15 mouse cellular contexts compared by ENCODE assay signal in the genomic region with DNA sequence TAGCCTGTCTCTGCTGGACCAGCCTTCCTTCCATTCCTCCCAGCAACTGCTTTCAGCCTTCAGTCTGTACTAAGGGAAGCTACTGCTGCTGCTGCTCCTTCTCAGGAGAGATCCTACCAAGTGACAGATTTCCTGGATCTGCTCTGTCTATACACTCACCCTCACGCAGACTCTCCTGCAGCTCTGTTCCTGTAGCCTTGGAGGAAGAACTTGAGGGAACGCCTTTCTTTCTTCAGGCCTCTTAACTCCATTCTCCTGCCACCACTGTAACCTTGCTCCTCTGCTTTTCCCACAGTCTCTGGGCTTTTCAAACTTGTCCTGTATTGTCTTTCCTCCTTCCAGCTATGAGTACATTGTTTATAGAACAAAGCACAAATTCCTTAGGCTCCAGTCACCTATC. TPM values are rescaled to one million over a fixed set of nuclear protein-coding genes. Genes with fewer than 3 reads are reported as not detected.
DNase-seq lines count a peak whose midpoint lies in the region; ATAC-seq lines count a peak whose summit lies in the region.
"Had no signal": no experiment of that assay in that cellular context is flagged by ENCODE, and none has a peak within 500 bp of the region (broad histone marks: within the 10 kb centered on the region; RNA-seq: fewer than 3 reads in every experiment).

No protein-coding gene starts in this region.

- peaks cover 23% of the 10 kb centered on the region for H3K27me3 ChIP-seq in hindbrain, embryonic 10.5 days (ENCODE audit: insufficient read depth, poor library complexity, severe bottlenecking)
- 0 out of 2 replicates have a peak, but pooled peaks cover 3% of the 10 kb centered on the region for H3K27me3 ChIP-seq in hindbrain, embryonic 11.5 days (ENCODE audit: control insufficient read depth, insufficient read depth, low read length)
- H3K27me3 ChIP-seq: embryonic facial prominence, embryonic 12.5 days had no signal

- peaks cover 60% of the 10 kb centered on the region for H3K36me3 ChIP-seq in hindbrain, embryonic 10.5 days
- no peaks in the 10 kb centered on the region for H3K36me3 ChIP-seq in hindbrain, embryonic 11.5 days (ENCODE audit: control insufficient read depth, insufficient read depth, low read length)

- H3K4me1 ChIP-seq in hindbrain, embryonic 10.5 days (replicated peaks) = peaks cover 8% of the 10 kb centered on the region; the same call in 1 of the 2 replicates
- no peaks in the 10 kb centered on the region for H3K4me1 ChIP-seq in hindbrain, embryonic 11.5 days (replicated peaks; ENCODE audit: control insufficient read depth, insufficient read depth, low read length)
- H3K4me1 ChIP-seq: embryonic facial prominence, embryonic 12.5 days had no signal

- DNase-seq in hindbrain, embryonic 10.5 days (ENCODE audit: low spot score) = no peak
- DNase-seq in hindbrain, embryonic 11.5 days (ENCODE audit: low spot score) = no peak
- peak; percentile 13 for DNase-seq in WW6 (ENCODE audit: low read depth, low spot score)
- no peak for DNase-seq in lung, postnatal 4 days
- no peak for DNase-seq in kidney, adult 18-20 months
- DNase-seq: adrenal gland, postnatal 25 days; cerebellum, postnatal 36 days; midbrain, embryonic 14.5 days; right cerebral cortex, postnatal 25 days; thymus, postnatal 36 days had no signal

- ATAC-seq in hindbrain, embryonic 11.5 days (ENCODE audit: low FRiP score) = no peak
- peak; percentile 58 for ATAC-seq in erythroid progenitor cell, adult 5-6 weeks (replicated peaks; ENCODE audit: low FRiP score, poor library complexity, severe bottlenecking)
- peak; percentile 31; the same call in 1 of the 2 replicates for ATAC-seq in megakaryocyte-erythroid progenitor cell, adult 5-6 weeks (replicated peaks; ENCODE audit: low FRiP score, low TSS enrichment, poor library complexity, severe bottlenecking)
- ATAC-seq: CD4-positive, CD25-positive, alpha-beta regulatory T cell, adult 4 months; lung, postnatal 0 days had no signal

- peak overlapping the region; percentile 66 for H3K27ac ChIP-seq in hindbrain, embryonic 10.5 days
- no peak overlapping the region for H3K27ac ChIP-seq in hindbrain, embryonic 11.5 days (ENCODE audit: low read depth, low read length)
- H3K27ac ChIP-seq: embryonic facial prominence, embryonic 12.5 days had no signal

- H3K4me3 ChIP-seq in hindbrain, embryonic 10.5 days = no peak overlapping the region
- no peak overlapping the region for H3K4me3 ChIP-seq in hindbrain, embryonic 11.5 days (ENCODE audit: low read depth, low read length)
- H3K4me3 ChIP-seq: embryonic facial prominence, embryonic 12.5 days had no signal

- WGBS in hindbrain, embryonic 10.5 days = 71% methylated on average over 2 of the region's 2 CpGs
- 68% methylated on average over 2 of the region's 2 CpGs for WGBS in hindbrain, embryonic 11.5 days

- H3K9ac ChIP-seq in hindbrain, embryonic 11.5 days (ENCODE audit: low read depth, low read length) = no peak overlapping the region
- H3K9ac ChIP-seq: embryonic facial prominence, embryonic 12.5 days had no signal

- no peak overlapping the region for H3K4me2 ChIP-seq in hindbrain, embryonic 11.5 days (replicated peaks; ENCODE audit: low read depth, low read length)
- H3K4me2 ChIP-seq: embryonic facial prominence, embryonic 12.5 days had no signal

- H3K9me3 ChIP-seq in hindbrain, embryonic 10.5 days = no peaks in the 10 kb centered on the region
- H3K9me3 ChIP-seq in hindbrain, embryonic 11.5 days (ENCODE audit: control insufficient read depth, low read length) = no peaks in the 10 kb centered on the region
- H3K9me3 ChIP-seq: embryonic facial prominence, embryonic 12.5 days had no signal

RNA-seq across cellular contexts. Expression of a gene that starts 37.3 kb away (rescaled TPM):
- 49.1 and 56.2 TPM in 2 replicates for polyA plus RNA-seq in hindbrain, embryonic 10.5 days (2016; fragmentation: Nextera tagmentation; extraction: Ambion mirVana)
- polyA plus RNA-seq in hindbrain, embryonic 11.5 days (2014; fragmentation: Nextera tagmentation; extraction: Ambion mirVana) = 51.9 and 53.0 TPM in 2 replicates
- 5.0 and 7.9 TPM in 2 replicates for total RNA-seq in erythroid progenitor cell, adult 5-6 weeks (2015; ENCODE audit: low replicate concordance)
- 7.8 and 9.6 TPM in 2 replicates for total RNA-seq in erythroid progenitor cell, adult 5-6 weeks (2017; ENCODE audit: low replicate concordance)
- 53.5 and 56.7 TPM in 2 replicates for total RNA-seq in megakaryocyte-erythroid progenitor cell, adult 5-6 weeks (2014; fragmentation: Nextera tagmentation)
- total RNA-seq in megakaryocyte-erythroid progenitor cell, adult 5-6 weeks (2017) = 61.4 and 65.7 TPM in 2 replicates

RNA-seq across cellular contexts. Expression of a gene that starts 39.4 kb away (rescaled TPM):
- polyA plus RNA-seq in hindbrain, embryonic 10.5 days (2016; fragmentation: Nextera tagmentation; extraction: Ambion mirVana) = 5.8 and 6.9 TPM in 2 replicates
- 1.4 and 1.9 TPM in 2 replicates for polyA plus RNA-seq in hindbrain, embryonic 11.5 days (2014; fragmentation: Nextera tagmentation; extraction: Ambion mirVana)
- not detected in 2 replicates for total RNA-seq in erythroid progenitor cell, adult 5-6 weeks (2015; ENCODE audit: low replicate concordance)
- total RNA-seq in erythroid progenitor cell, adult 5-6 weeks (2017; ENCODE audit: low replicate concordance) = 0.30 TPM in 1 of 2 replicates, not detected in the other
- total RNA-seq in megakaryocyte-erythroid progenitor cell, adult 5-6 weeks (2014; fragmentation: Nextera tagmentation) = 0.25 TPM in 1 of 2 replicates, not detected in the other
- not detected in 2 replicates for total RNA-seq in megakaryocyte-erythroid progenitor cell, adult 5-6 weeks (2017)

Comparison
In these comparisons a context has a peak if more than half of its experiments do, and no peak if none do; other contexts are left out.
1. RNA of a gene that starts 37.3 kb away (total RNA-seq): 53.5 to 65.7 TPM in megakaryocyte-erythroid progenitor cell, adult 5-6 weeks; 5.0 to 9.6 TPM in erythroid progenitor cell, adult 5-6 weeks; every median in the first group is over 4 times any median in the second.